Mouse (Mus musculus): ENCODE measurements at regions not wholly inside any gene's neighbourhood (a gene's known extent, or its start where the extent isn't known, plus 50 kb on each side); places are given as distances from the start of the nearest gene placed in this dataset.

DNA sequence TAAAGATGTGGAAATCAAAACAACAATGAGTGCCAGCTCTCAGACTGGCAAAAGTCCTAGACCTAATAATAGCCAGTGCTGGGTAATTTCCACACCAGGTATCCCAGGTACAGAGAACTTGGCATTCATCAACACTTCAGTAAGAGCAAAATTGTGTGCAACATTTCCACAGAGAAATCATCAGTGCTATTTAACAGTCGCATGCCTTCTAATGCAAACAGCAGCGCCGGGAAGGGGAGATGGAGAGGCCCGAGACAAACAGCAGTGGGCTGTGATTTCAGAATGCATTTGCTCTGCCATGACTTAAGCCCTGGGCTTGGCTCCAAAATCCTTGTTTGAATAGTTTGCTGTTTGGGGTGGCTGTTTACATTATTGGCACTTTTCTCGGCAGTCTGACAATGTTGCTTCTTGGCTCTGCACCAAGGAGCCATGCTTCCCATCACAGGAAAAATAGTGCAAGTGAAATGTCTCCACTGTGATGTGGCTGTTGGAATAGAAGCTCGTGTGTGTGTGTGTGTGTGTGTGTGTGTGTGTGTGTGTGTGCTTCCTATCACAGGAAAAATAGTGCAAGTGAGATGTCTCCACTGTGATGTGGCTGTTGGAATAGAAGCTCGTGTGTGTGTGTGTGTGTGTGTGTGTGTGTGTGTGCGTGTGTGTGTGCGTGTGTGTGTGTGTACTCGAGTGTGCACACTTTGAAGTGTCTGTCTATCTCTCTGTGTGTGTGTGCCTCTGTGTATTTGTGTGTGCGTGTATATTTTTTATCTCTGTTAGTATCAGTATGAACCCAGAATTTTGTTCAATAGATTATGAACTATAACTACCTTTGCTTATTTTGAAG lies 190.1 kb upstream of the Cdyl start:
- DNase-seq (ENCODE audit: low read depth): no peak

DNA sequence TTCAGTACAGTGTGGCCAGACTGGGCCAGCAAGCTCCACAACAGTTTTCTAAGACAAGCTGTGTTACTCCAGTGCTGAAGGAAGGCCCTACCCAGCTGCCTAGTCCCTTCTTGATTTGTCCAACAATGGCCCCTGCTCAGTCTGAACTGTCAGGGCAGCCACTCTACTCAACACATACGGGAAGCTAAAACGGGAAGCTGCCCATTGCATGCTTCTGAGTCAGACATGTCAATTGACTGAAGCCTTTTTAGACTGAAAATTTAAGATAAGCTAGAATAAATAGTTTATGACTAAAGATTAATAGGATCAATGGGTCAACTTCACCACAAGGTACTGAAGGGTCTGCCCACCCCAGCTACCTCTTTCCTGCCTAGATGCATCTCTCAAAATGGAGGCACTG lies 181.4 kb upstream of the Cdyl start:
- no peak for DNase-seq (ENCODE audit: low read depth)

DNA sequence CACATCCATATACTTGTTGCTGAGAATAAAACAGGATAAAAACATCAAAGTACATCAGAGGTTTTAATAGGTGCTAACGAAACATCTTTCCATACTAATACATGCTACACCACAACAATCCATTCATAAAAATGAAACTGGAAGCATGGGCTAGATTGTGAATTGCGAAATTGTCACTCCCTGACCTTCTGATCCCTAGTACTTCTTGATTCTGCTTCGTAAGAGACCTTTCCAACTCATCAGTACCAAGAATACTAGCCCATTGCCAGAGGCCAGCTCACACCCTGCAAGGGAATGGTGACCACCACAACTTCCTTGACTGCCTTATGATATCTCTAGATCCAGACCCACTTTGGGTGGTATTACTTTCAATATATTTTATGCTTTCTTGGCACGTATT lies 177.3 kb upstream of the Cdyl start:
- DNase-seq (ENCODE audit: low read depth): no peak

DNA sequence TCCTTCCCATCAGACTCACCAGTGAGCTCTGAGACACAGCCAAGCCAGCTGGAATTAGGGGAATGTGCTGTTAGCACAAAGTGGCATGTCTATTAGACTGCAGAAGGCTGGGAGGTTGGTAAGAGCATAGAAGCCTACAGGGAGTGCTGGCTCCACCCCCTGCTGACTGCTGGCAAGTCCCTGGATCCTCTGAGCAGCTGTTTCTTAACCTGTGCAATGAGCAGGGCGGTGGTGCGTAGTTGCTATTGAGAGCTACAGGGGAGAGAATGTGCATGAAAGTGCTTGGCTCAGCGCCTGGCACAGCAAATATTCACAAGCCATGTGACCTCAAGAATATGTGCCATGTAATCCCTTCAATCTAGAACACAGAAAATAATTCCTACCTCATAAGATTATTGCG lies 173.5 kb upstream of the Cdyl start:
- no peak for DNase-seq (ENCODE audit: low read depth)

DNA sequence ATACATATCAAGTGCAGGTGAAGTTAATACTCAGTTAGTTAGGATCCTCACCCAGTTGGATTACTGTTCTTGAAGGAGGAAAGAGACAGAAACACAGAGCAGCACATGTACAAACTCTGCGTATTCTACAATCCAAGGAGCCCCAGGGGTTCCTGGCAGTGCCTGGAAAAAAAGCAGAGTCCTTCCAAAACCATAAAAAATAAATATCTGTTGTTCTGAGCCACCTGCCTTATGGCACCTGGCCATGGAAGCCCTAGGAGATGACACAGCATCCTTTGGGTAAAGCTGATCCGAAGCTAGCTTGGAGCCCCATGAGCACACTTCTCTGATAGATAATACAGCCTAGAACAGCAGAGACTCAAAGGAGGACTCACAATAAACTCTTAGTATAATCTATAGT lies 159.9 kb upstream of the Cdyl start:
- no peak for DNase-seq (ENCODE audit: low read depth)

DNA sequence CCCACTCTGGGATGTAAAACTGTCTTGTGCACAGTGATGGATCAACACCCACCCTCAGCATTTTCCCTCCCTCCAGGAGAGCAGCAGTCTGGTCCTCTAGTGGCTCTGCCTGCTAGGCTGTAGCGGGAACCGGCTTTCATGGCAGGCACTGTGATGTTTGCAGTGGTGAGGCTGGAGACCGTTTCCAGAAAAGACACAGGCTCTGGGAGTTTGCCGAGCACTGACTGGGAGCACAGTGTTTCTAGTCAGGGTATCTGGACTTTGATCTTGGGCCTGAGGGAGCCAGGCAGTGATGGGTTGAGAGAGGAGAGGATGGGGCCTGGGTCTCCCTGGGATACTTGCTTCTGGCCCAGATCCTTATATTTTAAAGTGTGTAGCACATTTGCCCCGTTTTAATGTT lies 158.7 kb upstream of the Cdyl start:
- DNase-seq (ENCODE audit: low read depth): no peak

DNA sequence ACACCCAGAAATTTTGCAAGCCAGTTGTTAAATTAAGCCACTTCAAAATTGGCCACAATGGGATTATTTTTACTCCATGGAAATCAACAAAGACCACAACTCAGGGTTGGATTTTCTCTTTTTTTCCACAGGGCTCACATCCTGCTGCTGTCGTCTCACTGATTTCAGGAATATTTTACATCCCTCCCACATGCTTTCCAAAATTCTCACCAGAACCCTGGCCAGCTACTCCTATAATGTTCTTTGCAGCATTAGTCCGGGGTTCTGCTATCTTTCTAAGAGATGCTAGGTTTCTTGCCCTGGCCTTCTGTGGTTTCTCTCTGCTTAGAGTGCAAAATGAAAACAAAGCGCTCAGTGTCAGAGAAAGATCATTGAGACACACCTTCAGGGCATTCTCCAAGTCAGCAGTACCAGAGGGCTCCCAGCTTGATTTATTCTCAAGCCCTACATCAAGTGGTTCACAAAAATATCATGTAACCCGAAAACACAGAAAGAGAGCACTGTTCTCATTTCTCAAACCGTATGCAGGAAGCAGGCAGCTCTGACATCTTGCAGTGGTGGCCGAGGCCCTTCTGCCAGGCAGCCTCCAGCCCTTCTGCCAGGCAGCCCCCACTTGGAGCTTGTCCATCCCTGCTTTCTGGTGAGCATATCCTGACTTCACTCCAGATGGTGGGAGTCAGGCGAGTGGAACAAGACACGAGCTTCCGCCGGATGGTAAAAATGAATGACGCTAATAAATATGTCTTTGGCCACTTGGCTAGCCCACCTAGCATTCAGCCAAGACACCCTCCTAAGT lies 158.1 kb upstream of the Cdyl start:
- DNase-seq (ENCODE audit: low read depth): no peak

DNA sequence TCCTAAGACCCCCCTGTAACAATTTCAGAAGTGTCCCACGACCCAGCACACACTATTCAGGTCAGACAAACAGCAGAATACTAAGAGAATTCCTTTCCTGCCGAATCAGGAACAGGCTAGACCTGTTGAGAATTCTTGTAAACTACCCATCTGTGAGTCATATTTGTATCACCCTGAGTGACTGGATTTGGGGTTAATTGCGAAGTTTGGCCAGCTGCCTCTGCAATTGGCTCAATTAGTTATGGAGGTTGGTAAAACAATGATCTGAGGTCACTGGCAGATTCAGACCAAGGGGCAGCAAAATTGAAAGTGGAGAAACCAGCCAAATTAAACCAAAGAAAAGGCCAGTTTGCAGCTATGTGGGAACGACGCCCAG lies 157.5 kb upstream of the Cdyl start:
- no peak for DNase-seq (ENCODE audit: low read depth)

DNA sequence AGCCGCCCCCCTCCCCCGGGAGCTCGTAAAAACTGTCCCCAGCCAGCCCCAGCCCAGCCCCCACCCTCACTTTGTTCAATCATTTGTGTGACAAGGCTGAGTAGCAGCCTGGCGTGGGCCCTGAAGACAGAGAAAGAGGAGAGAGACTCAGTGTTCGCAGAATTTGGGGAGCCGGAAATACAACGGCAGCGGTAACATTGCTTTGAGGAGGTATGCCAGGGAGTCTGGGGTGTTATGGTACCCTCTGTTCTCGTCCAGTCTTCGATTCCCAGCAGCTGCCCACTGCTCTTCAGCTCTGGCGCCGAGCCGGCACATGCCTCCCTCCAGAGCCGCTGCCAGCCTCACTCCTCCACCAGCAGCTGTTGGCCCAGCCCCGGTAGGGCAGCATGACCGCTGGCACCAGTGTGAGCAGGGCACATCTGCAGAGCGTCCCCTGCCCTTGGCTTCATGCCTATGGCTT lies 156.2 kb upstream of the Cdyl start:
- no peak for DNase-seq (ENCODE audit: low read depth)

DNA sequence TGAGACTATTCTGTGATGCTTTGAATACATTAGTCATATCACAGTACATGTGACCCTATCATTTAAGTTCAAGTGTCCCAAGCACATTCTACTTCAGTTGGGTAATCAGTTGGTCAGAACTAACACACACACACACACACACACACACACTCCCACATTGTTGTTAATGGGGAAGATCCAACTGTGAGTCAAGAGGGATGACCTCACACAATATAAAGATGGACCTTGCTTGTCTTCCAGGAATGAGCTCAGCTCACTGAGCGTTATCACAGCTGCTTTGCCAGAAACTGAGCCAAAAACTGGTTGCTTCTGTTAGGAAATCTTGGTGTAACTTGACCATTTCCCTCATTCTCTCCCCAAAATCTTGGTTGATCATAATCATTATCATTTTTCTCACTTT lies 152.4 kb upstream of the Cdyl start:
- DNase-seq (ENCODE audit: low read depth): no peak

DNA sequence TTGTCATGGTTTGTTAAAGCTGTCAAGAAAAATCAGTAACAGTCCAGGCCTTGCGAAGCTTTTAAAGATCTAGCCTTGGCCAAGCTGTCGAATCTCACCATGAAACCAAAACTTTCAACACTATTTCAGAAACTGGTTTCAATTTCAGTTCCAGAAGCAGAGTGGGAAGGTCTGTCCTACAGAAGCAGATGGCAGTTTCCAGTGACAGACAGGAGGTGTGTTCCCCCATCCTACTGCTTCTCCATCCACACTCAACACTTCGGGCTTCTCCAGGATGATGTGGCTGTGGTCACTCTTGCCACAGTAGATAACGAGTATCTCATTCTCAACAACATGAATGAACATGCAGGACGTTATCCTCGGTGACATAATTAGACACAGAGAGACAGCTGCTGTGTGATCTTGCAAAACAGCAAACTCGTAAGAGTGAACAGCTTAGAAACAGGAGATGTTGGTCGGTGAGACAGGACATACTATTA lies 147.6 kb upstream of the Cdyl start:
- no peak for DNase-seq (ENCODE audit: low read depth)

DNA sequence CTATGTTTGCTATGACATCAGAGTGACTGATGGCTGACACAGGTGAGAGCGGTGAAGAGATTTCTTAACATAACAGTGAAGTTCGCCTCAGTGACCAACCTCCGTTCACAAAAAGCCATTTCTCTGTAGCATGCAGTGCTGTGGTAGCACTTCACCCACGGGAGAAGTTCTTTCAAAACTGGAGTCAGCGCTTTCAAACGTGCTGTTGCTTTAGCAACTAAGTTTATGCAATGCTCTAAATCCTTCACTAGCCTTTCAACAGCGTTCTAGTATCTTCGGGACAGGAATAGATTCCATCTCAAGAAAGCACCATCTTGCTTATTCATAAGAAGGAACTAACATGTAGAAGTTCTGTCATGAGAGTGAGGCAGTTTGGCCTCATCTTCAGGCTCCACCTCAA lies 146.5 kb upstream of the Cdyl start:
- no peak for DNase-seq (ENCODE audit: low read depth)

DNA sequence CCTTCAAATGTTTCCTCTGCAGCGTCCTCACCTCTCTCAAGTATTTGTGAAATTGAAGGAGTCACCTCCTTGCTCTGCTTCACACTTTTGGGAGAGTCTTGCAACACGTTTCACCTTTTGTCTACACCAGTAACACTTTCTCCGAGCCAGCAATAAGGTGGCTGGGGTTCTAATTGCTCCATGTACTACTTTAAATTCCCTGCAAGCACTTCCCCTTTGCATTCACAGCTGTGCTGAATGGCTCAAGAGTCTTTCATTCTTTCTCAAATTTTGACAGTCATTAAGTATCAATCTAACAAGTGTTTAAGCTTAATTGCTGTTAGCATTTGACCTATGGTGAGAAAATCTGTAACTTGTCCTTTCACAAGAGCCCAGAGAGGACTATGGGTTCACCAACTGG lies 144.3 kb upstream of the Cdyl start:
- no peak for DNase-seq (ENCODE audit: low read depth)

DNA sequence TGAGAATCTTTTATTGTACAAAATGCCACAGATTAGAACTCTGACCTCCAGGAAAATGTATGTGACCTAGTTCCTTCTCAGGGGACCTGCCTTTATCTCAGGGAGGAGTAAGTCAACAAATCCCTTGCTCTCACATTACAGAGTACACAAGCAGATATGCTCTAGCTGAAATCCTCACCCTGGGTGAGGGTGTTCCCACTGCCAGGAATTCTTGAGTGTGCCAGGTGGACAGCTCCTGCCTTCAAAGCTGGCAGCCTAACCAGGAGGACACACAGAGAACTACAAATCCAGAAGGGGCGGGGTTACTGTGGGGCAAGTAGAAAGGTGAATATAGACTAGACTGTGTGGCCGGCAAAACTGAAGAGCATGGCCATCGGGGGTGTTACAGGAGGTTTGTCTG lies 141.9 kb upstream of the Cdyl start:
- no peak for DNase-seq (ENCODE audit: low read depth)

DNA sequence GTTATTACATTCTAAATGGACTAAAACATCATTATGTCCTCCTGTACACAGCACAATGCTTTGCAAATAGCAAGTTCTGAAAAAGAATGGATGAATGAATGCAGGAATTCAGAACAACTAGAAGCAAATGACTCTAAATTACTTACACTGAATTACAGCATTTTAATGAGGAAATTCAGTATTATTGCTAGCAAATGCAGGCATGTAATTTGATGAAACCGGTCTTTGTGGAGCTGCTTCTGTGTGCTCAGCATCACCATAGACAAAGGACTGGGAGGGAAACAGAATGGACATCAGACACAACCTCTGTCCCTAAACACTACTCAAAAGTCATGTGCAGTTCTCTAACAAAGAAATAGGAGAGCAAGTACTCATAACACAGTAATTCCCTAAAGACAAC lies 137.4 kb upstream of the Cdyl start:
- DNase-seq (ENCODE audit: low read depth): no peak

DNA sequence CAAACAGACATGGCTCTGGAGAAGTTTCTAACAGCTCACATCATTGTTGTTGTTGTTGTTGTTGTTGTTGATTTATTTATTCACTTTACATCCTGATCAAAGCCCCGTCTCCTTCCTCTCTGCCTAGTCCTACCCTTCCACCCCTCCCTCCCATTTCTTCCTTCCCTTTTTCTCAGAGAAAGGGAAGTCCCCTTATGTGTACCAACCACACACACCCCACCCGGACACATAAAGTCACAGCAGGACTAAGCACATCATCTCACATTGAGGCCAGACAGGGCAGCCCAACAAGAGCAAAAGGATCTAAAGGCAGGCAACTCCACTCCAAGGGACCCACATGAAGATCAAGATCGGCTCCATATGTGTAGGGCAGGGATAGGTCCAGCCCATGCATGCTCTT lies 130.1 kb upstream of the Cdyl start:
- DNase-seq (ENCODE audit: low read depth): no peak

DNA sequence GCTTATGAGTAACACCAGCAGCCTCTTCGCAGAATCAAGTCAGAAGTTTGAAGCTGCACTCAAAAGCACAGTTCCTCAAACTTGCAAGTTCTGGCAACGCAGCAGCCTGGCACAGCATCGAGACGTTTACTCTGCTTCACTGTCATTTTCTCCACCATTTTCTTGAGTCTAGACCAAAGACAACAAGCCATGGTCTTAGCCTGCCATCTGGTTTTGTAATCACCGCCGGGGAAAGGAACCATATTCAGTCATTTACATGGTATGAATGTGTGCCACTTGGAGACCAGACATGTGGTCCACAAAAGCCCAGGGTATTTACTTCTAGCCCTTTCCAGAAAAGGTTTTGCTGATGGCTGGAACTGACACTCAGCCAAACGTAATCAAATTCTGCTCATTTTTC lies 122.5 kb upstream of the Cdyl start:
- no peak for DNase-seq (ENCODE audit: low read depth)

DNA sequence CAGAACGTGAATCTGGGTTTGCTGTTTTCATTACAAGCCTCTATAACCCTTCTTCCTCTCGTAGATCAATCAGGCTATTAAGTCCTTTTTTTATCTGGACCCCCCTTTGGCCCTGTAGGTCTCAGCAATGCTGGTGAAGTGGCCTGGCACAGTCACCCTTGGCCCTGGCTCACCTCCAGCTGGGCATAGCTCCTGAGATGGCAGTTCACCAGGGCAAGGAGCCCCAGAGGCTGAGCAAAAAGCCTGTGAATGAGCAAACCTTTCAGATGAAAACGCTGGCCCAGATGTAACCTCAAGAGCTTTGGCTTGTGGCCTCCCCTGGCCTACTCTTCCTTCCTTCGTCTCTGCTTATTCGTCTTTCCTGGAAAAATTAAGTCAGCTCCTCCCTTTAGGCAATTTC lies 121.7 kb upstream of the Cdyl start:
- no peak for DNase-seq (ENCODE audit: low read depth)

DNA sequence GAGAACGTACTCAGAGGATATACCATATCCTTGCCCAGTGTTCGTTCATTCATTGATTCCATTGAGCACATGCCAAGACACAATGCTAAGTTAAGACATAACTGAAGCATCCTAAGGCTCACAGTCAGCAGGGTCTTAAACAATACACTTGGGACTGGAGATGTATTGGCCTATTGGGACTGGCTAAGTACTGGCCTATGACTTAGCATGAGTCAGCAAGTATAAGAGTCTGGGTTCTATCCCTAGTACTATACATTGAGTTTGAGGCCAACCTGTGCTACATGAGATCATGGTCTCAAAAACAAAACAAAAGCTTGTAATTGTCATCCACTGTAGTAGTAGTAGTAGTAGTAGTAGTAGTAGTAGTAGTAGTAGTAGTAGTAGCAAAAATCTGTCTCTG lies 119.2 kb upstream of the Cdyl start:
- no peak for DNase-seq (ENCODE audit: low read depth)

DNA sequence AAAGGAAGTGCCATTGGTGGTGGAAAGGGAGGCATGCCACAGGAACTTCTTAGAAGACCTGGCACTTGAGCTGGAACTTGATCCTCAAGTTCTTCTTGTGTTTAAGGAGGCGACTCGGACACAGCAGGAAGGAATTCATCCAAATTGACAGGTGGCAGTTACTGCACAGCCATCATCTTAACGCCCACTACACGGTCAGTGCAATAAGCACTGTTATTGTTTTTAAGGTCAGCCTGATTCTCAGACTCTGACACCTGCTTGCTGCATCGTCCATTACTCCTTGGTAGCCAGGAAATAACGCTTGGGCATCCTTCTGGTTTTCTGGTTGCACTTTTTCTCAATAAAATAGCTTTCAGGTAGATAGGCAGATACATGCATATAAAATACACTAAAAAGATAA lies 118.6 kb upstream of the Cdyl start:
- DNase-seq (ENCODE audit: low read depth): no peak

DNA sequence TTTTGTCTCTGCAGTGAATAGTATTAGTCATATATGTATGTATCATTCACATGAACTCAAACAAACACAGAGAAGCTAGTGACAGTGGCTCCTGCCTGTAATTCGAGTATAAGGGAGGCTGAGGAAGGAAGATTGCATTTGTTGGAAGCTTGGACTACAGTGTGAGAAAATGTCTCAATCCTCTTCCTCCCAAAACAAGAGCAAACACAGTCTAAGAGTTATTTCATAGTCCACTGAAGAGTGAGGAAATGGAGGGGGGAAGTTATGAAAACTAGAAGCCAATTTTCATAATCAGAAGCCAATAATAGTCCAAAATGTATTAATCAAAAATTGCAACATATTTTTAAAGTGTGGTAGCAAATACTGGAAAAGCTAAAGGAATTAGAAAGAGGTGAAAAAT lies 95.6 kb upstream of the Cdyl start:
- DNase-seq (ENCODE audit: low read depth): peak; percentile 33

DNA sequence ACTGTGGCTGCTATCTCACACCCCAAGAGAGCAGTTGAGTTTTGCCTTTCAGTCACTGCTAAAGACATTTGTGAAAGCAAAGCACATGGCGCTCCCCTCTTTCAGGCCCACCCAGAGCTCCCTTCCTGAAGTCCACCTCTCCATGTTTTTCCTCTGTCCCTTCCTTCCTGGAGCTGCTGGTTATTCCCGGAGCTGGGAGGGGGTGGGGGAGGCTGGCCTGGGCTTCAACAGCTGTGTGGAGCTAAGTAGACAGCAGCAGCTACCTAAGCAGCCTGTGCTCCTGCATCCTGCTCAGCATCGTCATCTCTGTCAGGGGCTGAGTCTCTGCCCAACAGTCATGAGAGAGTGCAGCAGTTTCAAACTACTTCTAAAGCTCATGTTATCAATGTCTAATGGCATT lies 78.0 kb upstream of the Cdyl start:
- DNase-seq (ENCODE audit: low read depth): no peak

DNA sequence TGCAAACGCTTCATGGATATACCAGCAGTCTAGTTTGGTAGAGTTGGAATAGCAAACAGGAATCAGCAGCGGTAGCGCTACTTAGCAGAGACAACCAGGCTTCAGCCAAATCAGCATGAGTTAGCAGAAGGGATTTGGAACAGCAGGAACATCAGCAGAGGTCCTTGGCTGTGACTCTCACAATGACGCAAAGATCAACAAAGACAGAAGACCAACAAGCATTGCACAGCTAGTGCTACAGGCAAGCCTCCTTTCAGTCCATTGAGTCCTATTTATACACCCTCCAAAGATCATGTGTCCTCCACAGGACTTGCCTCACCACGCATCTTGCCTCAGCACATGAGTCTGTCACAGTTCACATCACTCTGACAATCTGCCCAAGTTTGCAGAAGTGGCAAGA lies 61.6 kb upstream of the Cdyl start:
- DNase-seq (ENCODE audit: low read depth): no peak
